Mouse (Mus musculus): ENCODE data around the gene A1bg. TPM values are rescaled to one million over a fixed set of nuclear protein-coding genes. Genes with fewer than 3 reads are reported as not detected.

Gene A1bg
- total RNA-seq (2023) = not detected

GRCm38 (mm10) chr15:60922912-60923311 lies at the start of gene A1bg:
Gene A1bg, minus strand, starts transcription at chr15:60923012.

DNA sequence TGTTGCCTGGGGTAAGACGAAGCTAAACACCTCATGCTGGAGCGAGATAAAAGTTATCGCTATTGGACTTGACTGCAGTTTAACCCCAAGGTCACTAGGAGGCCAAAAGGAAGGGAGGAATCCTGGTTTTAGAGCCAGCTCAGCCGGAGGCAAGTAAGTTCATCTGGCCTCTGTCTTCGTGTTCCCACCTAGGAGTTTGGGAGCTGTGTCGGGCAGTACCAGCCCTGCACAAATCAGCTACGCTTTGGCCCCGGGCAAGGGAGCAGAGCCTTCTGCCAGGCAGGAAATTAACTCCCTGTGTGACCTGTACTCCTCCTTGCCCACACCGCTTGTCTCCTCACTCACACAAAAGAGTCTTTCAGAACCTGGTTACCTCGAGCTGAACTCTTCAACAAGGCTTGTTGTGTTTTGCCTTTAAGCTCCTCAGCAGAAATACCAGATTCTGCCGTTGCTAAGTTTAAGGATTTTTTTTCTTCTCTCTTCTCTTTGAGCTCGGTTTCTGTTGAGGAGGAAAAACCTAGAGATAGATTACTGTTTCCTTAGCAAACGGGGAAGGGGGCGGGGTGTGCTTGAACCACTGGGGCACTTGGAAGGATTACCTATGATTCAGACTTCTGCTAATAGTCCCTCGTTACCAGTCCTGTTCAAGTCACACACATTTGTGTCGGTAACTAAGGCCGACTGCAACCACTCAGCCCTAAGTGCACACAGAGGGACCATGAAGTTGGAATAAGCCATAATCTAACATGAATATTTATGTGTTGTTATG lies 69.4 kb downstream of the A1bg start, which contains the start of gene Fam84b:
Fam84b (minus strand) TSS at position 548 of the 769 bp plus-strand sequence.

Other genes with a start within 250 kb of the A1bg start
- gene Fam84b, start 69.2 kb downstream of the A1bg start, total RNA-seq (2023) = 16.7 TPM